Mouse (Mus musculus) erythroblast, embryonic 14.5 days (primary cell): ENCODE measurements around the gene Alkbh3. TPM values are rescaled to one million over a fixed set of nuclear protein-coding genes. Genes with fewer than 3 reads are reported as not detected.

Experiments used
- H3K27me3 ChIP-seq: 2 replicates; pipeline ENCODE4 v1.6.1; 2012; ENCODE audit warnings: inconsistent platforms; ENCODE audit not compliant: control insufficient read depth
- H3K36me3 ChIP-seq: 2 replicates; pipeline ENCODE4 v1.6.1; 2012; ENCODE audit warnings: mild to moderate bottlenecking, inconsistent platforms; ENCODE audit not compliant: control insufficient read depth
- H3K4me1 ChIP-seq: 2 replicates; pipeline ENCODE4 v1.6.1; 2012; ENCODE audit warnings: inconsistent platforms; ENCODE audit not compliant: control insufficient read depth
- H3K4me3 ChIP-seq: replicated peaks from 2 replicates; pipeline ENCODE3; 2012; ENCODE audit warnings: moderate library complexity, mild to moderate bottlenecking, inconsistent platforms
- H3K9me3 ChIP-seq: 2 replicates; pipeline ENCODE4 v1.6.1; 2012; ENCODE audit warnings: low read length, inconsistent platforms, mixed read lengths; ENCODE audit not compliant: control insufficient read depth
- GATA1 ChIP-seq: IDR thresholded peaks from 2 replicates; pipeline ENCODE4 v1.6.1; 2012; ENCODE audit warnings: low read length, inconsistent platforms, mixed read lengths
- TAL1 ChIP-seq: IDR thresholded peaks from 3 replicates; pipeline ENCODE4 v1.6.1; 2012; ENCODE audit warnings: low read length, inconsistent platforms, mixed read lengths
- polyA plus RNA-seq: library from polyadenylated mRNA; stranded (reverse); fragments of >175 nt; gene quantifications from 2 replicates; pipeline ENCODE4 v1.2.3, GENCODE M21; 2012

The Alkbh3 gene
- polyA plus RNA-seq = 2.0 and 2.9 TPM in 2 replicates

GRCm38 (mm10) chr2:94010335-94011291, at the start of gene Alkbh3:
TSS of gene Alkbh3 (minus strand) at chr2:94010807.
- 0 out of 2 replicates have a peak, but pooled peaks cover 2% of the 10 kb centered on the region for H3K27me3 ChIP-seq
- no peaks in the 10 kb centered on the region; the same call in 1 of the 2 replicates for H3K9me3 ChIP-seq
- peaks cover 30% of the 10 kb centered on the region for H3K36me3 ChIP-seq
- peaks cover 22% of the 10 kb centered on the region for H3K4me1 ChIP-seq
- peak within 1 kb of the TSS; percentile 77 for H3K4me3 ChIP-seq
- TF ChIP-seq GATA1 (no peak), TAL1 (no peak)

- H3K4me1 ChIP-seq = no peaks in the 10 kb centered on the region
- no peak overlapping the region for H3K4me3 ChIP-seq
- H3K27me3 ChIP-seq = no peaks in the 10 kb centered on the region
- no peaks in the 10 kb centered on the region for H3K36me3 ChIP-seq
- no peaks in the 10 kb centered on the region for H3K9me3 ChIP-seq
- TF ChIP-seq GATA1 (no peak), TAL1 (no peak)
Observed at GRCm38 (mm10) chr2:94059459-94059858, 48.9 kb upstream of the Alkbh3 start.

GRCm38 (mm10) chr2:94054813-94055212, 44.2 kb upstream of the Alkbh3 start:
- no peaks in the 10 kb centered on the region; the same call in 1 of the 2 replicates for H3K36me3 ChIP-seq
- H3K9me3 ChIP-seq = no peaks in the 10 kb centered on the region
- no peaks in the 10 kb centered on the region for H3K4me1 ChIP-seq
- TF ChIP-seq GATA1 = no peak
- TF ChIP-seq TAL1 = no peak
- H3K4me3 ChIP-seq = no peak overlapping the region
- H3K27me3 ChIP-seq = no peaks in the 10 kb centered on the region

- H3K36me3 ChIP-seq = no peaks in the 10 kb centered on the region; the same call in 1 of the 2 replicates
- no peak for TF ChIP-seq GATA1
- TF ChIP-seq TAL1 = no peak
- H3K4me3 ChIP-seq = no peak overlapping the region
- H3K27me3 ChIP-seq = no peaks in the 10 kb centered on the region
- no peaks in the 10 kb centered on the region for H3K4me1 ChIP-seq
- H3K9me3 ChIP-seq = no peaks in the 10 kb centered on the region
Observed at GRCm38 (mm10) chr2:94051952-94052351, 41.3 kb upstream of the Alkbh3 start.

GRCm38 (mm10) chr2:94050901-94051300, 40.3 kb upstream of the Alkbh3 start:
- H3K36me3 ChIP-seq = no peaks in the 10 kb centered on the region; the same call in 1 of the 2 replicates

GRCm38 (mm10) chr2:94049471-94050176, 39.0 kb upstream of the Alkbh3 start:
- TF ChIP-seq GATA1 = no peak
- TF ChIP-seq TAL1 = no peak
- Histone ChIP-seq H3K4me1 (no peaks in the 10 kb centered on the region), H3K4me3 (no peak overlapping the region), H3K36me3 (no peaks in the 10 kb centered on the region; the same call in 1 of the 2 replicates), H3K9me3 (no peaks in the 10 kb centered on the region), H3K27me3 (no peaks in the 10 kb centered on the region)

More at GRCm38 (mm10) chr2:94050901-94051300, 40.3 kb upstream of the Alkbh3 start:
- TF ChIP-seq GATA1 (no peak), TAL1 (no peak)
- no peak overlapping the region for H3K4me3 ChIP-seq
- H3K4me1 ChIP-seq = no peaks in the 10 kb centered on the region
- no peaks in the 10 kb centered on the region for H3K9me3 ChIP-seq
- H3K27me3 ChIP-seq = no peaks in the 10 kb centered on the region

GRCm38 (mm10) chr2:94048733-94049470, 38.3 kb upstream of the Alkbh3 start:
- TF ChIP-seq TAL1 = no peak
- no peak for TF ChIP-seq GATA1
- H3K9me3 ChIP-seq = no peaks in the 10 kb centered on the region
- no peaks in the 10 kb centered on the region for H3K4me1 ChIP-seq
- no peaks in the 10 kb centered on the region for H3K27me3 ChIP-seq
- no peaks in the 10 kb centered on the region; the same call in 1 of the 2 replicates for H3K36me3 ChIP-seq
- H3K4me3 ChIP-seq = no peak overlapping the region

GRCm38 (mm10) chr2:94048271-94048670, 37.7 kb upstream of the Alkbh3 start:
- no peaks in the 10 kb centered on the region for H3K9me3 ChIP-seq
- no peaks in the 10 kb centered on the region; the same call in 1 of the 2 replicates for H3K36me3 ChIP-seq
- no peak overlapping the region for H3K4me3 ChIP-seq
- TF ChIP-seq GATA1 (no peak), TAL1 (no peak)
- no peaks in the 10 kb centered on the region for H3K27me3 ChIP-seq
- H3K4me1 ChIP-seq = no peaks in the 10 kb centered on the region
